Mouse (Mus musculus) erythroblast, embryonic 14.5 days (primary cell): ENCODE measurements around the gene Dlgap1.

Source experiments
- GATA1 ChIP-seq: IDR thresholded peaks from 2 replicates; pipeline ENCODE4 v1.6.1; 2012; ENCODE audit warnings: low read length, inconsistent platforms, mixed read lengths
- TAL1 ChIP-seq: IDR thresholded peaks from 3 replicates; pipeline ENCODE4 v1.6.1; 2012; ENCODE audit warnings: low read length, inconsistent platforms, mixed read lengths

- no peak for TF ChIP-seq TAL1
- TF ChIP-seq GATA1 = no peak
Observed at GRCm38 (mm10) chr17:70834430-70834965, 865.6 kb downstream of the Dlgap1 start.
